Mouse (Mus musculus): ENCODE results near the gene Shpk. TPM values are rescaled to one million over a fixed set of nuclear protein-coding genes. Genes with fewer than 3 reads are reported as not detected.
A peak's percentile ranks its signal among the peaks of the same experiment; 100 is the strongest.

The Shpk gene
- polyA plus RNA-seq, 2 experiments, result 1.5 to 2.0 TPM

- ATAC-seq (ENCODE audit: insufficient read depth) (no peak), DNase-seq (ENCODE audit: low read depth in 3 of 3, low spot score in 3 of 3) (no peak)
- H3K4me2 ChIP-seq (ENCODE audit: low read depth), result no peak overlapping the region
- H3K9me3 ChIP-seq (ENCODE audit: control insufficient read depth, low read length), result no peaks in the 10 kb centered on the region
- no peak overlapping the region for H3K9ac ChIP-seq (replicated peaks)
- TF ChIP-seq CTCF (IDR thresholded peaks at IDR 0.05; ENCODE audit: low read depth) (no peak), EP300 (IDR thresholded peaks at IDR 0.05; ENCODE audit: low read depth) (no peak)
- 71% methylated on average over 10 of the region's 10 CpGs for WGBS (ENCODE audit: insufficient replicate concordance)
- no peaks in the 10 kb centered on the region for H3K36me3 ChIP-seq (replicated peaks; ENCODE audit: control insufficient read depth, insufficient read depth, low read depth)
- H3K4me1 ChIP-seq (replicated peaks; ENCODE audit: control insufficient read depth in 2 of 2, insufficient read depth in 2 of 2, low read length in 1 of 2), result no peaks in the 10 kb centered on the region
- no peak overlapping the region for H3K27ac ChIP-seq
- no peaks in the 10 kb centered on the region for H3K27me3 ChIP-seq (ENCODE audit: control insufficient read depth, insufficient read depth, low read length)
- H3K4me3 ChIP-seq (ENCODE audit: insufficient read depth in 1 of 2, low read depth in 2 of 2, low read length in 2 of 2), result no peak overlapping the region
These were observed 13.2 kb upstream of the Shpk start for GRCm38 (mm10) chr11:73185872-73186615.

DNA sequence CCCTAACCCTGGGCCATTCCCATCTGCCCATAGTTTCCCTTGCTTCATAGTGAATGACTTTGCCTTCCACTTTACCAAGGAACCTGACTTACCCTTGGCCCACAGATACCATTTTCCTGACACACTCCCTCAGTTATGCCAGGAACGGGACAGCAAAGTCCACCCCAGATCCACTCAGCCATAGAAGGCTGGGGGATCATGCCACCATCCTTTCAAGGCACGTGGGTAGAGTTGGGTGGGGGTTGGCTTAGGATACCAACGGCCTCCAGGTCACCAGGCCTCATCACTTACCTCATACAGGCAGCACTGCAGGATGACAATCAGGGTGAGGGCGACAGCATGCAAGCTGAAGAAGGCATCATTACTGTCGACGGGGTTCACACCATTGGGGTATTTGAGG lies 12.0 kb upstream of the Shpk start:
- DNase-seq (ENCODE audit: low read depth in 3 of 3, low spot score in 3 of 3) (no peak), ATAC-seq (ENCODE audit: insufficient read depth) (no peak)
- no peak for TF ChIP-seq EP300 (IDR thresholded peaks at IDR 0.05; ENCODE audit: low read depth)
- TF ChIP-seq CTCF (IDR thresholded peaks at IDR 0.05; ENCODE audit: low read depth), result no peak
- Histone ChIP-seq H3K27ac (no peak overlapping the region), H3K36me3 (replicated peaks; ENCODE audit: control insufficient read depth, insufficient read depth, low read depth) (no peaks in the 10 kb centered on the region), H3K4me3 (ENCODE audit: insufficient read depth in 1 of 2, low read depth in 2 of 2, low read length in 2 of 2) (no peak overlapping the region), H3K9ac (replicated peaks) (no peak overlapping the region), H3K4me1 (replicated peaks; ENCODE audit: control insufficient read depth in 2 of 2, insufficient read depth in 2 of 2, low read length in 1 of 2) (no peaks in the 10 kb centered on the region), H3K9me3 (ENCODE audit: control insufficient read depth, low read length) (no peaks in the 10 kb centered on the region), H3K27me3 (ENCODE audit: control insufficient read depth, insufficient read depth, low read length) (no peaks in the 10 kb centered on the region), H3K4me2 (ENCODE audit: low read depth) (no peak overlapping the region)
- 67% methylated on average over 6 of the region's 6 CpGs for WGBS (ENCODE audit: insufficient replicate concordance)

DNA sequence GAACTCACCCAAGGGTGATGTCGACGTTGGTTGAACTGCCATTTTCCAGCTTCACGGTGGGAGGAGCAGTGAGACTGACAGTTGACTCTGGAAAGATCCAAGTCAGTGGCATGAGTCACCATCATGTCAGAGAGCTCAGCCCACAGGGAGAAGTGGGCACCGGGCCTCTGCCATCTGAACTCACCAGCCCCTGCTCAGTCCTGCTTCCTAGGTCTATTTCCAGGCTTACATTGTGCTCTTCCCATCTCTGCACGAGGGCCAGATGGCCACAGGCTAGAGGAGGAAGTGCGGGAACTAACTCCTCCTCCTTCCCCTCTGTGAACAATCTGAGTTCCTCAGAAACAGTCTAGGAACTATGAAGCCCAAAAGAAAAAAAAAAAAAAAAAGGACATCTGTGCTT lies 6.2 kb upstream of the Shpk start:
- WGBS (ENCODE audit: insufficient replicate concordance), result 41% methylated on average over 6 of the region's 6 CpGs
- ATAC-seq (ENCODE audit: insufficient read depth) (no peak), DNase-seq (ENCODE audit: low read depth in 3 of 3, low spot score in 3 of 3) (no peak)
- H3K27me3 ChIP-seq (ENCODE audit: control insufficient read depth, insufficient read depth, low read length), result no peaks in the 10 kb centered on the region
- H3K9me3 ChIP-seq (ENCODE audit: control insufficient read depth, low read length), result no peaks in the 10 kb centered on the region
- no peaks in the 10 kb centered on the region; a peak in 2 of 4 replicates for H3K4me1 ChIP-seq (replicated peaks; ENCODE audit: control insufficient read depth in 2 of 2, insufficient read depth in 2 of 2, low read length in 1 of 2)
- no peak overlapping the region for H3K4me2 ChIP-seq (ENCODE audit: low read depth)
- no peak overlapping the region for H3K27ac ChIP-seq
- no peak overlapping the region for H3K4me3 ChIP-seq (ENCODE audit: insufficient read depth in 1 of 2, low read depth in 2 of 2, low read length in 2 of 2)
- H3K9ac ChIP-seq (replicated peaks), result no peak overlapping the region
- H3K36me3 ChIP-seq (replicated peaks; ENCODE audit: control insufficient read depth, insufficient read depth, low read depth), result no peaks in the 10 kb centered on the region; the same call in 1 of the 2 replicates
- TF ChIP-seq CTCF (IDR thresholded peaks at IDR 0.05; ENCODE audit: low read depth) (no peak), EP300 (IDR thresholded peaks at IDR 0.05; ENCODE audit: low read depth) (no peak)

DNA sequence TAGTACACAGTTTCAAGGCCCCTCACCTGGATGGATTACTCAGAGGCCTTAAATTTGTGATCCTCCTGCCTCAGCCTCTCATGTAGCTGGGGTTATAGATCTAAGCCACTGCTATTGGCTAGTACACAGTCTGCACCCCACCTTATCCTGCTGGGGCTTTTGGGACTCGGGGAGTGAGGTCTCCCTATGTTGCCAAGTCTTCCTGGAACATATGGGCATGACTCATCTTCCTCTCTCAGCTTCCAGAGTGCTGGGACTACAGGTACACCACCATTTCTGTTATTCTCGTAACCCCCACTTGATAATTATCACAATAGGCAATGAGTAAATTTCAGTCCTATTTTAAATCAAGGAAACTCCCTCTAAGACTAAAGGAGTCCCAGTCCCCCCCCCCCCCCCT lies 4.8 kb upstream of the Shpk start:
- DNase-seq (ENCODE audit: low read depth in 3 of 3, low spot score in 3 of 3), result no peak
- no peaks in the 10 kb centered on the region for H3K27me3 ChIP-seq (ENCODE audit: control insufficient read depth, insufficient read depth, low read length)
- ATAC-seq (ENCODE audit: insufficient read depth), result no peak
- 66% methylated on average over 2 of the region's 2 CpGs for WGBS (ENCODE audit: insufficient replicate concordance)
- H3K9ac ChIP-seq (replicated peaks), result no peak overlapping the region
- H3K36me3 ChIP-seq (replicated peaks; ENCODE audit: control insufficient read depth, insufficient read depth, low read depth), result no peaks in the 10 kb centered on the region; the same call in 1 of the 2 replicates
- peaks cover 0 to 3% of the 10 kb centered on the region in 2 experiments; a peak in 2 of 4 replicates for H3K4me1 ChIP-seq (replicated peaks; ENCODE audit: control insufficient read depth in 2 of 2, insufficient read depth in 2 of 2, low read length in 1 of 2)
- no peak overlapping the region for H3K27ac ChIP-seq
- H3K4me2 ChIP-seq (ENCODE audit: low read depth), result no peak overlapping the region
- TF ChIP-seq EP300 (IDR thresholded peaks at IDR 0.05; ENCODE audit: low read depth) (no peak), CTCF (IDR thresholded peaks at IDR 0.05; ENCODE audit: low read depth) (no peak)
- no peaks in the 10 kb centered on the region for H3K9me3 ChIP-seq (ENCODE audit: control insufficient read depth, low read length)
- no peak overlapping the region for H3K4me3 ChIP-seq (ENCODE audit: insufficient read depth in 1 of 2, low read depth in 2 of 2, low read length in 2 of 2)

DNA sequence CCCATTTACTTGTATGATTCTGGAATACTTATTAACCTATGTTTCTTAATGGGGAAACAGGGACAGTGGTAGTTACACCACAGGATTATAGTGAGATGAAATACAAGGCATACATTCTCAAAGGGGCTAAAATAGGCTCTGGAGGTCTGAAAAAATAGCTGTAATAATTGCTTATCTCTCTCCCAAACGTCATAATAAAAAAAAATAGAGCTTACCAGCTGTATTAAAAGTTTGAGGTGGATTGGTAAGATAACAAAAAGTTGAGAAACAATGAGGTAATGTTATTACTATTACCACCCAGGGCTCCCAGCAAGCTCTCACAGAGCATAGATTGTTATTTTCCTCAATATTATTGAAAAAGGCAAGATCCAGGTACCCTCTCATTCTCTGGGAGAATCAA lies 1.1 kb upstream of the Shpk start:
- H3K27ac ChIP-seq, result no peak overlapping the region
- ATAC-seq (ENCODE audit: insufficient read depth) (no peak), DNase-seq (ENCODE audit: low read depth in 3 of 3, low spot score in 3 of 3) (no peak)

More for the DNA sequence above, 1.1 kb upstream of the Shpk start:
- no peaks in the 10 kb centered on the region for H3K9me3 ChIP-seq (ENCODE audit: control insufficient read depth, low read length)
- H3K27me3 ChIP-seq (ENCODE audit: control insufficient read depth, insufficient read depth, low read length), result no peaks in the 10 kb centered on the region
- H3K4me3 ChIP-seq (ENCODE audit: insufficient read depth in 1 of 2, low read depth in 2 of 2, low read length in 2 of 2), result peak overlapping the region; percentile 73 to 83
- peaks cover 4 to 8% of the 10 kb centered on the region in 2 experiments for H3K4me1 ChIP-seq (replicated peaks; ENCODE audit: control insufficient read depth in 2 of 2, insufficient read depth in 2 of 2, low read length in 1 of 2)
- TF ChIP-seq CTCF (IDR thresholded peaks at IDR 0.05; ENCODE audit: low read depth), result no peak
- TF ChIP-seq EP300 (IDR thresholded peaks at IDR 0.05; ENCODE audit: low read depth), result no peak
- WGBS (ENCODE audit: insufficient replicate concordance), result 0% methylated on average over 1 of the region's 1 CpGs
- H3K36me3 ChIP-seq (replicated peaks; ENCODE audit: control insufficient read depth, insufficient read depth, low read depth), result no peaks in the 10 kb centered on the region
- H3K9ac ChIP-seq (replicated peaks), result peak overlapping the region; percentile 88
- H3K4me2 ChIP-seq (ENCODE audit: low read depth), result peak overlapping the region; percentile 81

Data from liver, embryonic 14.5 days (tissue).